Mouse (Mus musculus) neutrophil, adult 5-6 weeks (primary cell): ENCODE results near the gene Cnnm2. TPM values are rescaled to one million over a fixed set of nuclear protein-coding genes. Genes with fewer than 3 reads are reported as not detected.
"Not testable (repeated sequence)": the region's sequence is repeated elsewhere in the genome, so short reads cannot be mapped to it uniquely, and the experiment has no call there.

ENCODE experiments used
- ATAC-seq: fragments of 151-379, 151-347 bp; 2 replicates; pipeline ENCODE4 v1.8.0; 2017; ENCODE audit warnings: mild to moderate bottlenecking, moderate TSS enrichment; ENCODE audit not compliant: insufficient number of reproducible peaks, poor library complexity, low FRiP score, severe bottlenecking; ENCODE audit errors: extremely low read depth
- total RNA-seq: library from RNA; stranded (forward); fragments of 200-1000 nt; gene quantifications from 2 replicates; pipeline ENCODE4 v1.2.3, GENCODE M21; 2017

The Cnnm2 gene
- total RNA-seq, 1 experiment from 2014 or later, result 3.5 TPM

DNA sequence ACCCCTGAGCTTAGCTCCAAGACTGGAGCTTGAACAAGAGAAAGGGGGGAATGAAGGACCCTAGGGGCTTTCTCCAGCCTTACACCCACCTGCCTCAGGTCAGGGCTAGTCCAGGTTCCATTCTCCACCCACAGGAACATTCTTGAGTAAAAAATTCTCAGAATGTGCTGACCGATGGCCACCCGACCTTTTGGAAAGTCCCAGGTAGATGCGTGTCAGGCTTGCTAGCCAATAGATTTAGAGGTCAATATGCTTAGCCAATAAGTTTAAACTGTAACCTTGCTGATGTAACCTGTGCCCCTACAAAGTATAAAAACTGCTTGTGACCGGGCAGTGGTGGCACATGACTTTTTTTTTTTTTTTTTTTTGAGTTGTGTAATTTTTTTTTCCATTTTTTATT, 5.2 kb upstream of the Cnnm2 start:
- no peak for ATAC-seq

DNA sequence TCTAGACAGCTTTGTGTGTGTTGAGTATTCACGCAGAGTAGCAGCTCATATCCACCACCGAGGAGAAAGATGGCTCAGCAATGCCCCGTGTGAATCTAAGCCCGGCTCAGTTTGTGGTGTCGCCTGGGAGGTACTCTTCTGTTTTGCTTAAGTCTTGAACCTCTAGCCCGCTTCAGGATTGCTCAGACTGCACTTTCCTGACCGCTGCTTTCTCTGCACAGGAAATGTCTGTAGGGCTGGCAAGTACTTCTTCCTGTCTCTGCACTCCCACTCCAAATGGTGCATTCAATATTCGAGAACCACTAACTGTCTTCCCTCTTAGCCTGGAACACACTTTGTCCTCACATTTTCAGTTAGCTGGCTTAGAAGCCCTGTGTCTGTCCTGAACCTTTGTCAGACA, 2.3 kb upstream of the Cnnm2 start:
- ATAC-seq, result no peak

DNA sequence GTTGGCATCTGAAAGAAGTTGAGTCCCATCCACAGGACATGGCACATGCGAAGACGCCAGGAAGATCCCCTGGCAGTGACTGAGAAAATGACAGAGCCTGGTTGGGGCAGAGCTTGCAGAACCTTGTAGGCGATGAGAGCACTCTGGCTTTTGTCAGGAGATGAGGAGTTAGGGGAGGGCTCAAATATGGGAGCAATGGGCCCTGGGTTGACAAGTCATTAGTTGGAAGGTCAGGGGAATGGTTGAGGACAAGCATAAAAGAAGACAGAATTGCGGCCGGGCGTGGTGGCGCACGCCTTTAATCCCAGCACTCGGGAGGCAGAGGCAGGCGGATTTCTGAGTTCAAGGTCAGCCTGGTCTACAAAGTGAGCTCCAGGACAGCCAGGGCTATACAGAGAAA, 1.5 kb upstream of the Cnnm2 start:
- not testable (repeated sequence) for ATAC-seq

DNA sequence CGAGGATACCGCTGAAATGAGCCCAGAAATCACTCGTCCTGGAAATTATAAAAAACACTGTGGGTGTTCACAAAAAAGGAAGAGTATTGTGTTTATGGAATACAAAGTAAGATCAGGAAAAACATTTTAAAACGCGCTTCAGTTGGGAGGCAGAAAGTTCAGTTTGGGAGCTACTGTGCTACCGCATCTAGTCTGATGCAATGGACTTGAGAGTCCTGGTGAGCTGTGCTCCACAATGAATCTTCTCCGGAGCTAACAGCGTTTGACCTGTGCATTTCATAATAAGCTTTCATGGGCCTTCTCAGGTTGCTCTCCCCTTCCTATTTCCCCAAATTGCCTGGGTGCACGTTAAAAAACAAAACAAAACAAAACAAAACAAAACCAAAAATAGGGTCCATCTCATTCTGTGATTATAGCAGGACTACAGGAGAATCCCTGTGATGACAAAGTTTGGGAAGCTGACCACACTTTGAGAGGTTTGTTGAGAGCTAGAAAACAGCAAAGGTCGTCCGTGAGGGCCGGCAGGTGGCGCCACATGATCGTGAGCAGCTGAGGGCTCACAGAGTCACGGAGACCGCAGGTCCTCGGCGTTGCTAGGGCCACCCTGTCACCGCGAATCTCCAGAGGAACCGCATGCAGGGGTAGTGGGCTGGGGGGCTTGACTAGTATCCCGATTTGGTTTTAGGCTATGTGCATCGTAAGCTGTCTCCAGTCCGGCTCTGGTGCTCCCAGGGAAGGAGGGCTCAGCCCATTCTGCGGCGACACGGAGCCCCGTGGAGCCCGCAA, 828 bp upstream of the Cnnm2 start:
- ATAC-seq, result peak; percentile 60

DNA sequence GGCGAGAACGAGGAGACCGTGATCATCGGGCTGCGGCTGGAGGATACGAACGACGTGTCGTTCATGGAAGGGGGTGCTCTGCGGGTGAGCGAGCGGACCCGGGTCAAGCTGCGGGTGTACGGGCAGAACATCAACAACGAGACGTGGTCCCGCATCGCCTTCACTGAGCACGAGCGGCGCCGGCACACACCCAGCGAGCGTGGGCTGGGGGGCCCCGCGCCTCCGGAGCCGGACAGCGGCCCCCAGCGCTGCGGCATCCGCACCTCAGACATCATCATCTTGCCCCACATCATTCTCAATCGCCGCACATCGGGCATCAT, 535 bp downstream of the Cnnm2 start:
- no peak for ATAC-seq

DNA sequence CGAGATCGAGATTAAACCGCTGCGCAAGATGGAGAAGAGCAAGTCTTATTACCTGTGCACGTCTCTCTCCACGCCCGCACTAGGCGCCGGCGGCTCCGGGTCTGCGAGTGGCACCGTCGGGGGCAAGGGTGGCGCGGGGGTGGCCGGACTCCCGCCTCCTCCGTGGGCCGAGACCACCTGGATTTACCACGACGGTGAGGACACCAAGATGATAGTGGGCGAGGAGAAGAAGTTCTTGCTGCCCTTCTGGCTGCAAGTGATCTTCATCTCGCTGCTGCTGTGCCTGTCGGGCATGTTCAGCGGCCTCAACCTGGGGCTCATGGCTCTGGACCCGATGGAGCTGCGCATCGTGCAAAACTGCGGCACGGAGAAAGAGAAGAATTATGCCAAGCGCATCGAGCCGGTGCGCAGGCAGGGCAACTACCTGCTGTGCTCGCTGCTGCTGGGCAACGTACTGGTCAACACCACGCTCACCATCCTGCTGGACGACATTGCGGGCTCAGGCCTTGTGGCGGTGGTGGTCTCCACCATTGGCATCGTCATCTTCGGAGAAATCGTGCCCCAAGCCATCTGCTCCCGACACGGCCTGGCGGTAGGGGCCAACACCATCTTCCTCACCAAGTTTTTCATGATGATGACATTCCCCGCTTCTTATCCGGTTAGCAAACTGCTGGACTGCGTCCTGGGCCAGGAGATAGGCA, 1.0 kb downstream of the Cnnm2 start:
- no peak for ATAC-seq

DNA sequence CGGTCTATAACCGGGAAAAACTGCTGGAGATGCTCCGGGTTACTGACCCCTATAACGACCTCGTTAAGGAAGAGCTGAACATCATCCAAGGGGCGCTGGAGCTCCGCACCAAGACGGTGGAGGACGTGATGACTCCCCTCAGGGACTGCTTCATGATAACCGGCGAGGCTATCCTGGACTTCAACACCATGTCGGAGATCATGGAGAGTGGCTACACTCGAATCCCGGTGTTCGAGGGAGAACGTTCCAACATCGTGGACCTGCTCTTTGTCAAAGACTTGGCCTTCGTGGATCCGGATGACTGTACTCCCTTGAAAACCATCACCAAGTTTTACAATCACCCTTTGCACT, 1.6 kb downstream of the Cnnm2 start:
- ATAC-seq, result no peak

DNA sequence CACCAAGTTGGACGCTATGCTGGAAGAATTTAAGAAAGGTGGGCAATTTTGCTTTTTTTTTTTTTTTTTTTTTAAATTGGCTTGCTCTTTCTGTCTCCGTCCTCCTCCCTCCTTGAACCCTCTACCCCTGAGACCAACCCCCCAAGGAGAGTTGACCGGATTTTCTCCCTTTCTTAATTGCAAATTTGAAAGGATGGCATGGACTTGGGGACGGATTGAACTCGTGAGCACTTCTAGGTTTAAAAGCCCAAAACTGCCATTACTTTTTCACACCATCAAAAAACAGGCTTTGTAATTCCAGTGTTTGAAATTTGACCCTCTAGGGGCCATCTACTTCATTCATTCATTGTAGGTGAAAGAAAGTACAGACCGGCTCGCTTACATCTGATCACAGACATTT, 2.0 kb downstream of the Cnnm2 start:
- no peak for ATAC-seq

DNA sequence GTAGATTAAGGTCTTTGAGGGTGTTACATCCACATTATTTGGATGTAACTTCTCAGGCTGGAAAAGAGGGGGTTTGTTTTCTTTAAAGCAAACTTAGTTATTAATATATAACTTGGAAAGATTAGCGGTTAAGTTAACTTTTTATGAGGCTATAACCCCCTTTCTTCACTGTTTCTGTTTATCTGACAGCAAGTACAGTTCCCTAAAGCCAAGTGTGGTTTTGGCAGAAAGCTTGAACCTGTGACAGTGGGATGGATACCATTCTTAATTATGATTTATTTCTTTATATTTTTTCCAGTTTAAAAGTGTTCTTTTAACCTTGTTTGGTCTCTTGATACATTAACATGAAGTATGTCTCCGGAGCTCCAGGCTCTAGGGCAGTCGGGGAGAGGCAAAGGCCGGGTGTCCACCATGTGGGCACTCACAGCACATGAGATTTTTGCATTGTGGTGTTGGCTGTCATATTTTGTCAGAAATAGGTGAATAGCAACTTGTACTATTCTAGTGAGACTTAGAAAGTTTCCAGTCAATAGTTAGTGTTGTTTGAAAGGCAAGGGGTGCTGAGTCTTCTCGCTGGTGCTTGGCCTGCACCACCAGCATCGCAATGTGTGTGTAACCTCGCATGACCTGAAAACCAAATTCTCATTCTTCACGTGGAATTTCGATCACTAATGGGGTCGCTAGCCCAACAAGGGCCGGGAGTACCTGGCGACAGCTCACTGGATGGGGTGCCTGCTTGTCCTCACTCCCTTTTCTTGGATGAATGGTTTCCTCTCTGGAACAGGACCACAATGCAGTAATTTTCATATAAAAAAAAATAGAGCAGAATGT, 2.8 kb downstream of the Cnnm2 start:
- no peak for ATAC-seq

DNA sequence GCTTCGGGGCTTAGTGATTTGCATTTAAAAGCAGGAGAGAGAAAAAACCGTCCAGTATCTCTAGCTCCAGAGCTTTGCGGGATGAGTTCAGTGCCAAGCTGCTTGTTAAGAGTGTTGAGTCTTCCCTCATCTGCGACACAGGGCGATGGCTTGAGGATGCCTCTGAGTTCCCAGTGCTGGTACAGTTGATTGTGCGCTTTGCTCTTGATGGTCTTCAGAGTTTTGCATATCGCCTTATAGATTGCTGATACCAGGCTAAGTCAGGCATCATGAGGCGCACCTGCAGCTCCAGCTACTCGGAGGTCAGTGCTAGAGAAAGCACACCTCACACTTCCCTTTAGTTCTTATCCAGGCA, 3.3 kb downstream of the Cnnm2 start:
- no peak for ATAC-seq

DNA sequence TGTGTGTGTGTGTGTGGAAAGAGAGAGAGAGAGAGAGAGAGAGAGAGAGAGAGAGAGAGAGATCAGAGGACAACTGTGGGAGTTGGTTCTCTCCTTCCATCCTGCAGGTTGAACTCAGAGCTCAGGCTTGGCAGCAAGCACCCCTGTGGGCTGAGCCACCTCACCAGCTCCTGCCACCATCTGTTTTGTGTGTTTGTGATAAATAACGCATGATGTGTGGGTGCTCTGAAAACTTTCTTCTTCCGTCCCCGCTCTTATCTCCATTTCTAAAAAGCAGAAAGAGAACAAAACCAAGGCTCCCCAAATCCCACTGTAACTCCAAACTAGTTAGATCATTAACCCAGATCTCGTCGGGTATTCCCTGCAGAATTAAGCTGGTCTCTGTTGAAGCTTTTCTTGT, 4.7 kb downstream of the Cnnm2 start:
- ATAC-seq, result no peak

DNA sequence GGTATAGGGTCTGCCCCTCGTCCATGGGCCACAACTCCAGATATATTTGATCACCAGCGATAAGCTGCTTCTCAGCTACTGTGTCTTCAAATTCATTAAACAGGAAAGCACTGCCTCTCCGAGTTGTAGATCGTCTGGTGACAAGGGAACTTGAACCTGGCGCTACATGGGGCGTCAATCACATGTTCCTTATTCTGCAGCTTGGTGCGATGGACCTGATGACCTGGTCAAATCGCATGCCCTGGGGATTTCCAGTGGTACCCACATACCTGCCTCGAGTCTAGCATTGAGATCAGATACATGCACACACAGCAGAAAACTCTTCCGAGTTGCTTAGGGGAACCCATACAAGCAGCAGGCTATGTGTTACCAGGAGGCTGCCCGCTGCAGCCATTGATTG, 8.4 kb downstream of the Cnnm2 start:
- ATAC-seq, result no peak

DNA sequence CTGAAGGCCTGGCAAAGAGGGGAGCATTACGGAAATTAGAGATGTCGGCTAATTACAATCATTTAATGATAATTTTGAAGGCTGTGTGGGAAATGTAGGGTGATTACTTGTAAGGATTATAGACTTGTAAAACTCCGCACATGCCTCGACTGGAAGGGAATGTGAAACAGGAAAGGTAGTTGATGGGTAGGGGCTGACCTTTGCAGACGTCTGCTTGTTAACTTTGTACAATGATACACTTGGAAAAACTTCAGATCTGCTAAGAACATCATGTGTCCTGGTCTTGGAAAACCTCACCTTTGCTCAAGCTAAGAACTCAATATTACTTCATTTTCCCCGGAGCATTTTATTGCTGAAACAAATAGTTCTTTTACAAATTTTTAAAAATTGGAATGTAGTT, 10.4 kb downstream of the Cnnm2 start:
- ATAC-seq, result no peak

DNA sequence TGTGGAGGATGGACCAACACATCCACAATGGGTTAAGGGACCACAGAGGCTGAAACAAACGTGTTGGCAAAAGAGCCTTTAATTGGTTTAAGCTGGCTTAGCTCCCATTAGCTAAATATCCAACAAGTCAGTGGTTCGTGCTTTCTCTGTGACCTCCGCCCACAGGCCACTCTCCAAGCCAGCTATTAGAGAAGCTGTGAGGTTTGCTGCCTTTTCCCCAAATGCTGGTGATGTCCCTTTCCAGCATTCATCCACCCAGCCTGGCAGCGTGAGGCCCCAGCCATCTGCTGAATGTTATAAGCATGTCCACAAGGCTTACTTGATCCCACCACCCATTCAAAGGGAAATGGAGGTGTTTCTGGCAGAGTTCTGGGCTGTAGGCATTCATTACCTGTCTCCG, 15.0 kb downstream of the Cnnm2 start:
- ATAC-seq, result no peak

DNA sequence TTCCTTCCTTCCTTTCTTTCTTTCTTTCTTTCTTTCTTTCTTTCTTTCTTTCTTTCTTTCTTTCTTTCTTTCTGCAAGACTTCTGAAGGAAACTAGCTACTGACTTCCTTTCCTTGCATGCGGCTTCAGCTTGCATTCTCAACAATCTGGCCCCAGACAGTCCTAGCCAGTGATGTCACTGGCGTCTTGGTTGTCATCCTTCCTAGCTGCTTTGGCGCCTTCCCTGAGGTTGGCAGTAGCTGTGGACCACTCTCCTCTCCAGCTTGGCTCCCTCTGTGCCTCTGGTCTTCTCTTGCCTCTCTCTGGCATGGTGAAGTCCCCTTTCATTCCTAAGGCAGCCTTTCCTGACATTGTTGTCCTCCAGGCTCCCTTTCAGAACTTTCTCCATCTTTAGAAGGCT, 15.5 kb downstream of the Cnnm2 start:
- ATAC-seq, result no peak

DNA sequence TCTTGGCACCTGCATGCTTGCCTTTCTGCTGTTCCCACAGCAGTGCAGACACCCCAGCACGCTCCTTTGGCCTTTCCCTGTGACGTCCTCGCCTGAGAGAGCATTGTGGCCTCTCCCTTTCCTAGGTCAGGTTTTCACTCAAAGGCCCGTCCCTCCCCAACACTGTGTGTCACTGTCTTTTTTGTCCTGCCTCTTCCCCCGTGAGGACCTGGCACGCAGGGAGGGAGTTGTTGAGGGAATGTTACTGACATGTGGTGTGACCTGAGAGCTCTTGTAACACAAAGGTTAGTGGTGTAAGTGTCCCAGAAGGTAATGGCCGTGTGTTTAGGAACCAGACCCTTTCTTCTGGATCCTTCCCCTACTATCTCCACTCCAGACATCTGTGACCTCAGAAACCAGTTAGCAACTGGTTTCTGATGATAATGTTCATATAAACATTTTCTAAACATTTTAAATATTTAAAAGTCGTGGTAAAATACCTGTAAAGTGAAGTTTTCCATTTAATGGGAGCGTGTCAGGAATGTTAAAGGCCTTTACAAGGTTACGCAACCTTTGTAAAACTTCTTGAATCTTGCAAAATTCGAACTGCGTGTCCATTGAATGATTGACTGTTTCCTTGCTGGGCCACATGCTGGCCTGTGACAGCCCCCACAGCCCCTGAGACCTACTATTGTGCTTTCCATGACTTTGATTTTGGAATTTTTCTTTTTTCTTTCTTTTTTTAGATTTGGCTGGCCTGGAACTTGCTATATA, 16.7 kb downstream of the Cnnm2 start:
- ATAC-seq, result no peak

DNA sequence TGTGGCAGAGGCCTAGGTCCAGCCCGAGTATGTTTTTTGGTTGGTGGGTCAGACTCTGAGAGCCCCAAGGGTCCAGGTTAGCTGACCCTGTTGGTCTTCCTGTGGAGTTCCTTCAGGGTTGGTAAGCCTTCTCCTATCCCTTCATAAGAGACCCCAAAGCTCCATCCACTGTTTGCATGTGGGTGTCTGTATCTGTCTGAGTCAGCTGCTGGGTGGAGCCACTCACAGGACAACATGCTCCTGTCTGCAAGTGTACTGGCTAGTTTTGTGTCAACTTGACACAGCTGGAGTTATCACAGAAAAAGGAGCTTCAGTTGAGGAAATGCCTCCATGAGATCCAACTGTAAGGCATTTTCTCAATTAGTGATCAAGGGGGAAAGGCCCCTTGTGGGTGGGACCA, 17.7 kb downstream of the Cnnm2 start:
- not testable (repeated sequence) for ATAC-seq

DNA sequence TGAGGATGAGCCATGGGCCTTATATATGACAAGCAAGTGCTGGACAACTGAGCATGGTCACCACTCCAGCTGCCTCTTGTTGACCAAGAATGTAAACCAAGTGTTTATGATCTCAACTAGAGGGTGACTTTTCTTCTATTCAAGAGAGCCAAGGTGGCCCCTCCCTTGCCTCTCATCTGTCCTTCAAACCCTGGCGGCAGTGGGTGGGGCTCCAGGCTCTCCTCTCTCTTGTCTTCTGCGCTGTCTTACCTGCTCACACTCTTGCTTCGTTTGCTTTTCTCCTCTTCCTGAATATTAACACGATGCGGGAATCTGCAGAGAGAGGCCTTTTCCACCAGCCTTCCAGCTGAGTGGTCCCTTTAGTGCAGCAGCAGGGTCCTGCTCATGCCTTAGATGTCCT, 22.6 kb downstream of the Cnnm2 start:
- no peak for ATAC-seq

DNA sequence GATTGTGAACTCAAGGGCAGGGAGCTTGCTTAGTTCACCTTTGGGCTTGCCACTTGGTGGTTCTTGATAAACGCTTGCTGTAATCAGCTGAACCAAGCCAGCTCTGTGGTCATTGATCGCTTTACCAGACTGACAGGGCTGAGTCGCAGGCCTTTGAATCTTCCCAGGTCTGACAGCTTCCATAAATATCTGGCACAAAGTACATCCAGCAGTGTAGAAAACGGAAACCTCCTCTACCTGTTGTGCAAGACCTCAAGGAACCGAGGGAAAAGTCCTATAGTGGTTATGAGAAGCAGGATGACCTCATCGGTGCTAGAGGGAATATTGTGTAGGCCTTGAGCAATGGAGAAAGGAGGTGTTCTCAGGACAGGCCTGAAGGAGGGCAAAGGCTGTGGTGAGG, 23.1 kb downstream of the Cnnm2 start:
- ATAC-seq, result no peak

DNA sequence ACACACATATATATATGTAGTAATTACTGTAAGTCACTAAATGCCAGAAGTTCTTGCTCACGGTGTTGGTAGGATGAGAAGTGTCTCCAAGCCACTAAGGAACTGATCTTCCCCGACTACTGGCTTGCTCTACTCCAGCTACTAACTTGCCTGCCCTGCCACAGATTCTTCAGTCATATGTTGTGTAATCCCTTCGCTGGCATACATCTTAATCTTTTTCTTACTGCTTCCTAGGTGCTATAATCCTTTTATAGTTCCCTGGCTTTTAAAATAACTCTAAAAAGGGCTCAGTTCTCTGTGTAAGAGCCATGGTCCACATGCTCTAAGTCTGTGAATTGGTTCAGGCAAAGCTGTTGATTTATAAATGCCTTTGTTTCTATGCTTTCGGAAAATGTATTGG, 24.2 kb downstream of the Cnnm2 start:
- no peak for ATAC-seq
